Mouse (Mus musculus) CD8-positive naive resting alpha-beta T cell, adult 57 days (primary cell): ENCODE results near the gene Rps2. TPM values are rescaled to one million over a fixed set of nuclear protein-coding genes. Genes with fewer than 3 reads are reported as not detected.

Experiments
- total RNA-seq: library from RNA; stranded (reverse); gene quantifications from one replicate; pipeline ENCODE4 v1.2.4, GENCODE M21; 2023

Rps2 gene
- total RNA-seq: 1,667 TPM

GRCm38 (mm10) chr17:24717943-24718342, at the start of gene Rps2, which contains the start of gene Rnf151:
Rps2 (plus strand) TSS chr17:24718116.
Rnf151 (minus strand) TSS chr17:24718063.

GRCm38 (mm10) chr17:24669545-24670245, 48.2 kb upstream of the Rps2 start, which contains the start of gene Zfp598:
Zfp598 (plus strand) TSS chr17:24669687.

GRCm38 (mm10) chr17:24689251-24690081, 28.4 kb upstream of the Rps2 start, which contains the start of gene Syngr3:
Syngr3 (minus strand) TSS chr17:24689955.

GRCm38 (mm10) chr17:24696011-24696697, 21.8 kb upstream of the Rps2 start, which contains the start of the genes Gfer and Noxo1:
Gfer (minus strand) TSS chr17:24696156.
Noxo1 (plus strand) TSS chr17:24696234.

GRCm38 (mm10) chr17:24706982-24707800, 10.7 kb upstream of the Rps2 start, which contains the start of gene Tbl3:
Tbl3 (minus strand) TSS chr17:24707660.

GRCm38 (mm10) chr17:24724184-24724583, 6.3 kb downstream of the Rps2 start, which contains the start of gene Ndufb10:
Ndufb10 (minus strand) TSS chr17:24724478.

GRCm38 (mm10) chr17:24727618-24728017, 9.7 kb downstream of the Rps2 start, which contains the start of gene Rpl3l:
Rpl3l (plus strand) TSS chr17:24727820.

GRCm38 (mm10) chr17:24736330-24737051, 18.6 kb downstream of the Rps2 start, which contains the start of gene Msrb1:
Msrb1 (plus strand) TSS chr17:24736642.

GRCm38 (mm10) chr17:24752415-24753394, 34.8 kb downstream of the Rps2 start, which contains the start of gene Hs3st6:
Hs3st6 (plus strand) TSS chr17:24752988.

Other genes with a start within 250 kb of the Rps2 start
- gene E4f1, start 247.8 kb upstream of the Rps2 start, total RNA-seq: 73.9 TPM
- gene Pgp, start 247.7 kb upstream of the Rps2 start, total RNA-seq: 14.1 TPM
- gene Bricd5, start 244.2 kb upstream of the Rps2 start, total RNA-seq: 0.80 TPM
- 23.8 TPM for gene Mlst8, start 239.0 kb upstream of the Rps2 start, total RNA-seq
- not detected for gene Caskin1, start 229.5 kb upstream of the Rps2 start, total RNA-seq
- gene Traf7, start 190.2 kb upstream of the Rps2 start, total RNA-seq: 183 TPM
- 2.7 TPM for gene Rab26, start 183.9 kb upstream of the Rps2 start, total RNA-seq
- 74.3 TPM for gene Pkd1, start 168.3 kb upstream of the Rps2 start, total RNA-seq
- gene Tsc2, start 85.5 kb upstream of the Rps2 start, total RNA-seq: 70.5 TPM
- gene Nthl1, start 85.4 kb upstream of the Rps2 start, total RNA-seq: 4.3 TPM
- gene Slc9a3r2, start 67.8 kb upstream of the Rps2 start, total RNA-seq: not detected
- not detected for gene Npw, start 59.7 kb upstream of the Rps2 start, total RNA-seq
- 62.1 TPM for gene Zfp598, start 48.4 kb upstream of the Rps2 start, total RNA-seq
- gene Syngr3, start 28.2 kb upstream of the Rps2 start, total RNA-seq: not detected
- 12.7 TPM for gene Gfer, start 22.0 kb upstream of the Rps2 start, total RNA-seq
- 2.0 TPM for gene Noxo1, start 21.9 kb upstream of the Rps2 start, total RNA-seq
- gene Tbl3, start 10.5 kb upstream of the Rps2 start, total RNA-seq: 26.6 TPM
- not detected for gene Rnf151, start 53 bp upstream of the Rps2 start, total RNA-seq
- 68.1 TPM for gene Ndufb10, start 6.4 kb downstream of the Rps2 start, total RNA-seq
- gene Rpl3l, start 9.7 kb downstream of the Rps2 start, total RNA-seq: not detected
- gene Msrb1, start 18.5 kb downstream of the Rps2 start, total RNA-seq: 32.5 TPM
- not detected for gene Hs3st6, start 34.9 kb downstream of the Rps2 start, total RNA-seq
- not detected for gene Meiob, start 86.2 kb downstream of the Rps2 start, total RNA-seq
- 33.1 TPM for gene Hagh, start 122.0 kb downstream of the Rps2 start, total RNA-seq
- 2.0 TPM for gene Fahd1, start 132.2 kb downstream of the Rps2 start, total RNA-seq
- 0.67 TPM for gene Igfals, start 147.9 kb downstream of the Rps2 start, total RNA-seq
- 53.6 TPM for gene Nubp2, start 168.2 kb downstream of the Rps2 start, total RNA-seq
- 28.9 TPM for gene Spsb3, start 168.5 kb downstream of the Rps2 start, total RNA-seq
- 66.2 TPM for gene Eme2, start 177.0 kb downstream of the Rps2 start, total RNA-seq
- 44.8 TPM for gene Mrps34, start 177.0 kb downstream of the Rps2 start, total RNA-seq
- gene Nme3, start 178.4 kb downstream of the Rps2 start, total RNA-seq: 24.0 TPM
- 226 TPM for gene Mapk8ip3, start 218.9 kb downstream of the Rps2 start, total RNA-seq
- gene Jpt2, start 242.6 kb downstream of the Rps2 start, total RNA-seq: 18.5 TPM